Mouse (Mus musculus): ENCODE results near the gene Kmt2a. TPM values are rescaled to one million over a fixed set of nuclear protein-coding genes. Genes with fewer than 3 reads are reported as not detected.

The Kmt2a gene
- 6.8 and 7.2 TPM in 2 replicates for polyA plus RNA-seq (2015; fragmentation: Nextera tagmentation; extraction: Ambion mirVana)

DNA sequence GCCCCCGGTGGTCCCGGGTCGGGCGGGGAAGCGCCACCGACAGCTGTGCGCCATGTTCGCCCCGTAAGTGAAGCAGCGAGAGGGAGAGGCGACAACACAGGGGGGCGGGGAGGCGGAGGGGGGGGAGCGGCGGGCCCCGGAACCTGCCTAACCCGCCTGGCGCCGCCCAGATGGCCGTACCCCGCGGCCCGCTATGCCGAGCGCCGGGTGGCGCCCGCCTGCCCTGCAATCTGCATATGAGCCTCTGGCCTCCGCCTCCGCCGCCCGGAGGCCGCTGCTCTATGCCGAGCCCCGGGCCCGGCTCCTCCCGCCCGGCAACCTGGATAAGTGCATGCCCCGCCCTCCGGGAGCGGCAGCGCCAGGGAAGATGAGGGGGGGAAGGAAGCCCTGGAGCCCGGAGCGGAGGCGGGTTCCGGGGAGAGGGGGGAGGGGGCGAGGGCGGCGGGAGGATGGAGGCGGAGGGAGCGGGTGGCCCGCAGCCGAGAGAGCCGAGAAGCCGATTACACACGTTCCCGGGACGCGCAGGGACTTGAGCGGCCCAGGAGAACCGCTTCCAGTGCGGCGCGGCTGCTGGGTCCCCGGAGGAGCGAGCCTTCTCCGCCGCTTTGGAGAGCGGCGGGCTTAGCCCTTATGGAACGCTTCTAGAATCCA lies at the start of gene Kmt2a:
TSS of gene Kmt2a (minus strand) at position 76 of the 651 bp plus-strand sequence.

DNA sequence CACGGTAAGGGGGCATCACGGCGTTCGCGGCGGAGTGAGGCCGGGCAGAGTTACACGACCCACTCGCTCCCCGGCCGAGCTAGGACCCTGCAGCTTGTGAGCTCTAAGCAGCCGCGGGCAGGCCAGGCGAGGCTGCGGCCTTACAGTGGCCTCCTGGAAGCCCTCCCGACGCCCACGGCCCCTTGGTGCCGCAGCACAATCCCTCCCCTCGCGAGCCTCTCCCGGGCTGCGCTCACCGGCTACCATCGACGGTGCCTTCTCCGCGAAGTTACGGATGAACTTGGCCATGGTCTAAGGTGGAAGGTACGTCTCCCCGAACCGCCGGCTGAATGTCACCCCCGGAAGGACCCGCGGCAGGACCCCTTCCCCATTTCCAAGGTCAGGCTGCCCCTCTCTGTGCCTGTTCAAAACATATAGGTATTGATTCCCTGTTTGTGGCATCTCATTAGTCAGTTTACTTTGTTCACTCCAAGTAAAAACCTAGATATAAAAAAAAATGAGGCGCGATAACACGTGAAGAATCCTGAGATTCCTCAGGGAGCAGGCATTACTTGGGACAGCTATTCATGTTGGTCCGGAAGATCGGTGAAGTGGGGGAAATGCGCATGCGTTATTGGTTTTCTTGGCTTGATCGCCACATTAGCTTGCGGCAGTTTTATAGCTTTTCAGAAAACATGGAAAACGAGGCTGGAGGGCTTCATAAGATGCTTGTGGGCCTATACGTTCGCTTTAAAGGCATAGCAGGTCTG lies 39.5 kb upstream of the Kmt2a start, which contains the start of gene Atp5l:
TSS of gene Atp5l (minus strand) at position 369 of the 749 bp plus-strand sequence.

DNA sequence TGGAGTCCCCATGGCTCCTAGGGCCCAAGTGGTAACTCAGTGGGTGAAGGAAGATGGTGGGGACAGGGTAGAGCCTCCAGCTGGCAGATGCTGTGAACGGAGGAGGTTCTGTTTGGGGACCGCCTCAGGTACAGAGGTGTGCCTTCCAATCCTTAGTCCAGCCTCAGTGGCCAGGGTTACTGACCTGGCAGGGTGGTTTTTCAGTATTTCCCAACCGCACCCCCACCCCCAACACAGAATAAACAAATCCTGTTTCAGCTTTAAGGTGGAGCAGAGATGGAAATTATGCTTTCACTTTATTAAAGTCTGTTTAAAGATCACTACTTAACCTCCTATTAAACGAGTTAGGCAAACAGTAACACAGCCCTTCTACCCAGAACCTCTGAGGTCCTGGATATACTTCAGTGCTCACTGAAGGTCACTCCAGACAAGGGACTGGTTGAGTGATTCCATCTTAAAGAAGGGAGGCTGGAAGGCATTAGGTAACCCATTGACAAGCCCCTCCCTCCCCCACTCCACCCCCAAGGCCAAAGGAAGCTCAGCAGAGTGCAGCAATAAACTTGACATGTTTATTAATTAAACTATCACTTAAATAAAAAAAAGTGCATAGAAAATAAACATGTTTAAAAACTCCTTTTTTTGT lies 78.2 kb downstream of the Kmt2a start, which contains the start of gene Ttc36:
TSS of gene Ttc36 (minus strand) at position 265 of the 643 bp plus-strand sequence.

DNA sequence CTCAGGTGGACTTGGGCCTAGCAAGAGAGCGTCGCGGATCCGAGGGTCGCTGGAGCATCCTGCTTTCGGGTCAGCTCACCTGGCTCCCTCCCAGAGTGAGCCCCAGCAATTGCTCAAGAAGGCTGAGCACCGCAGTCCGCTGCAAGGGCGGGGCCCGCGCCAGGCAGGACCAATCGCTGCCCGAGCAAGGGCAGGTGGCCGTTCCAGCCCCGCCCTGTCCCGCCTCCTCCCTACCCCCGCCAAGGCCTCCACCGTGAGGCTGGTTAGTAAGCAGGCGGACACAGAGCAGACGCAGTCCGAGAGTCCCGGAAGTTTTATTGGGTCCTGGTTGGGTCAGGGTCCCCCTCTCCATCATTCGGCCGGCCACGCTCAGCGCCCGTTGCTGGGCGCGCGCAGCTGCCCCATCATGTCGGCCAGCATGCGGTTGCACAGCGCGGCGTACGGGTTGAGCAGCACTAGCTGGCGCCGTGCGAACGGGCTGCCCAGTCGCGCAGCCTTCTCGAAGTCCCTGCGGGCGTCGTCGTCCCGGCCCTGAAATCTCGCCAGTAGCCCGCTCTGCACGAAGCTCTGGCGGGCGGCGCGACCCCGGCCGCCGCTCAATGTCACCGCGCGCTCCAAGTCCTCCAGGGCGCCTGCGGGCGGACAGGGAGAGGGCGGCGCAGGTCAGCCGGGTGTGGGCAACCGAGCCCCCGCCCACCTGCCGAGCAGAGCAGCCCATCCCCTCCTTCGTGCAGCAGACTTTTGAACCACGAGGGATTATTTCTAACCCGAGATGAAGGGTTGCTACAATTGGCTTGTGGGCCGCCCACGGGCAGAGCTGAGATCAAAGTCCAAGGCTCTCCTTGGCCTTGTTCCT lies 81.8 kb downstream of the Kmt2a start, which contains the start of gene Tmem25:
TSS of gene Tmem25 (minus strand) at position 206 of the 856 bp plus-strand sequence.

DNA sequence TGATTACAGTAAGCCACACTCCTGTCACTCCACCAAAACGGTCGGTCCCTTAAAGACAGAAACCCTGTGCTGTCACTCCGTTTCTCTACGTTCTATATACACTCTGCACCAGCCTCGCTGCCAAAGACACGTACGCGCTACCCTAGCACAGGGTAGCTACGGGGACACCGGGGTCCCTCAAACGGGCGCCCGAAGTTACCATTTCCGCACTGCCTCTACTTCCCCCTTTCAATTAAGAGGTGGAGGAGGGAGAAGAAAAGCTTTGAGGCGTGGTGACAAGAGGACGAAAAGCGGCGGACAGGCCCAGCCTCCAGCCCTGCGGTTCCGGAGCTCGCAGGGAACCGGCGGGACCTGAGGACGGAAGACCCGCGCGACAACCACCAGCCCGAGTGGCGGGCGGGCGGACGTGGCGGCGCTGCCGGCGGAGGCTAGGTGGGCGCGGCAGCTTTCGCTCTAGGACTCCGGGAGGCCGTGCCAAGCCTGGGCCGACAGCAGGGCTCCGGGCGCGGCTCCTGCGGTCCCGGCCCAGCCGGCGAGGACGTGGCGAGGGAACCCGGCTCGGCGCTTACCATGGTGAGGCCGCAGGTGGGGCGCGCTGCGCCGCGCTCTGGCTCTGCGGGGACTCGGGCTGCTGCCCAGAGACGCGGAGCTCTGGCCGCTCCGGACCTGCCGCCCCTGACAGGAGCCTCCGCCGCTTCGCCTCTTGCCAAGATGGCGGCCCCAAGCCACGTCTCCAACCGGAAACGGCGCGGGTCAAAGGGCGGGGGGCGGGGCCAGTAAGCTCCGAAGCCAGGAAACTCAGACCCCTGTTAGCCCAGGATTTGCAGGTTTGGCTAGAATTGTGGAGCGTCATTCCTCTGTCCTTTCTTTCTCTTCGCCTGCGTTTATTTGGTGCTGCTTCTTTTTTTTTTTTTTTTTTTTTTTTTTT lies 113.7 kb downstream of the Kmt2a start, which contains the start of the genes Arcn1 and Ift46:
TSS of gene Arcn1 (minus strand) at position 745 of the 928 bp plus-strand sequence.
TSS of gene Ift46 (plus strand) at position 808 of the 928 bp plus-strand sequence.

Other genes with a start within 250 kb of the Kmt2a start
- not detected in 2 replicates for gene Treh, start 208.1 kb downstream of the Kmt2a start, polyA plus RNA-seq (2015; fragmentation: Nextera tagmentation; extraction: Ambion mirVana)
- gene Phldb1, start 146.1 kb downstream of the Kmt2a start, polyA plus RNA-seq (2015; fragmentation: Nextera tagmentation; extraction: Ambion mirVana) = 4.4 and 7.2 TPM in 2 replicates
- gene Arcn1, start 113.5 kb downstream of the Kmt2a start, polyA plus RNA-seq (2015; fragmentation: Nextera tagmentation; extraction: Ambion mirVana) = 57.4 and 64.7 TPM in 2 replicates
- 24.8 and 31.0 TPM in 2 replicates for gene Ift46, start 113.4 kb downstream of the Kmt2a start, polyA plus RNA-seq (2015; fragmentation: Nextera tagmentation; extraction: Ambion mirVana)
- 0.15 and 0.20 TPM in 2 replicates for gene Tmem25, start 82.0 kb downstream of the Kmt2a start, polyA plus RNA-seq (2015; fragmentation: Nextera tagmentation; extraction: Ambion mirVana)
- 0.29 and 0.34 TPM in 2 replicates for gene Ttc36, start 78.2 kb downstream of the Kmt2a start, polyA plus RNA-seq (2015; fragmentation: Nextera tagmentation; extraction: Ambion mirVana)
- gene Atp5l, start 39.4 kb upstream of the Kmt2a start, polyA plus RNA-seq (2015; fragmentation: Nextera tagmentation; extraction: Ambion mirVana) = 750 and 762 TPM in 2 replicates
- gene Ube4a, start 84.3 kb upstream of the Kmt2a start, polyA plus RNA-seq (2015; fragmentation: Nextera tagmentation; extraction: Ambion mirVana) = 10.6 and 11.0 TPM in 2 replicates
- 1.8 and 3.4 TPM in 2 replicates for gene Cd3g, start 99.1 kb upstream of the Kmt2a start, polyA plus RNA-seq (2015; fragmentation: Nextera tagmentation; extraction: Ambion mirVana)
- 4.1 and 4.5 TPM in 2 replicates for gene Cd3d, start 100.5 kb upstream of the Kmt2a start, polyA plus RNA-seq (2015; fragmentation: Nextera tagmentation; extraction: Ambion mirVana)
- 0.52 and 0.79 TPM in 2 replicates for gene Cd3e, start 128.3 kb upstream of the Kmt2a start, polyA plus RNA-seq (2015; fragmentation: Nextera tagmentation; extraction: Ambion mirVana)
- gene Mpzl2, start 158.5 kb upstream of the Kmt2a start, polyA plus RNA-seq (2015; fragmentation: Nextera tagmentation; extraction: Ambion mirVana) = 0.42 and 0.55 TPM in 2 replicates
- 0.70 and 1.1 TPM in 2 replicates for gene Mpzl3, start 173.9 kb upstream of the Kmt2a start, polyA plus RNA-seq (2015; fragmentation: Nextera tagmentation; extraction: Ambion mirVana)
- 10.2 and 10.3 TPM in 2 replicates for gene Jaml, start 197.9 kb upstream of the Kmt2a start, polyA plus RNA-seq (2015; fragmentation: Nextera tagmentation; extraction: Ambion mirVana)
- 0.38 and 0.42 TPM in 2 replicates for gene Scn2b, start 236.5 kb upstream of the Kmt2a start, polyA plus RNA-seq (2015; fragmentation: Nextera tagmentation; extraction: Ambion mirVana)

Measured in spleen, postnatal 0 days (tissue).